Mouse (Mus musculus) midbrain, embryonic 14.5 days (tissue): Measurements from ENCODE around the gene Zfp715. TPM values are rescaled to one million over a fixed set of nuclear protein-coding genes. Genes with fewer than 3 reads are reported as not detected.
"Not testable (repeated sequence)": the region's sequence is repeated elsewhere in the genome, so short reads cannot be mapped to it uniquely, and the experiment has no call there.

Source experiments
- ATAC-seq: fragments of 200-750 bp; cut with Nextera tagmentation; 2 replicates; pipeline ENCODE4 v1.8.0; 2017; ENCODE audit warnings: moderate number of reproducible peaks, moderate library complexity; ENCODE audit not compliant: low FRiP score, low TSS enrichment
- DNase-seq: peaks from one replicate; pipeline ENCODE4 v3.0.0-alpha.2; 2015
- H3K27ac ChIP-seq: fragments of 300-500 bp; sonication (generic); replicated peaks from 2 replicates; pipeline ENCODE4 v1.5.1; 2014; ENCODE audit warnings: mild to moderate bottlenecking, low read depth, low read length, moderate library complexity
- H3K27me3 ChIP-seq: fragments of 300-500 bp; sonication (generic); 2 replicates; pipeline ENCODE4 v1.6.1; 2014; ENCODE audit warnings: low read length, control low read depth, mixed read lengths; ENCODE audit not compliant: control insufficient read depth, insufficient read depth
- H3K36me3 ChIP-seq: fragments of 300-500 bp; sonication (generic); 2 replicates; pipeline ENCODE4 v1.6.1; 2014; ENCODE audit warnings: low read length, control low read depth; ENCODE audit not compliant: control insufficient read depth, insufficient read depth
- H3K4me1 ChIP-seq: fragments of 300-500 bp; sonication (generic); 2 replicates; pipeline ENCODE4 v1.6.1; 2014; ENCODE audit warnings: mild to moderate bottlenecking, antibody characterized with exemption, low read length, control low read depth; ENCODE audit not compliant: control insufficient read depth, insufficient read depth
- H3K4me2 ChIP-seq: fragments of 300-500 bp; sonication (generic); 2 replicates; pipeline ENCODE4 v1.6.1; 2014; ENCODE audit warnings: mild to moderate bottlenecking, low read length, moderate library complexity
- H3K4me3 ChIP-seq: fragments of 300-500 bp; sonication (generic); replicated peaks from 2 replicates; pipeline ENCODE4 v1.5.1; 2014; ENCODE audit warnings: low read depth, low read length
- H3K9ac ChIP-seq: fragments of 300-500 bp; sonication (generic); replicated peaks from 2 replicates; pipeline ENCODE4 v1.6.1; 2014; ENCODE audit warnings: mild to moderate bottlenecking, low read length, moderate library complexity
- H3K9me3 ChIP-seq: fragments of 300-500 bp; sonication (generic); 2 replicates; pipeline ENCODE4 v1.6.1; 2016; ENCODE audit warnings: low read length, control low read depth, mixed read lengths; ENCODE audit not compliant: control insufficient read depth
- WGBS: fragments of 180-500 bp; shearing (Covaris S2); extraction: QIAGEN DNeasy Blood & Tissue Kit; methylation state at CpG from one replicate; pipeline ENCODE4 v1.1.7; 2014; 5-methylcytosine and 5-hydroxymethylcytosine counted together
- polyA plus RNA-seq: library from polyadenylated mRNA; unstranded; fragments of >200 nt; fragmentation: Nextera tagmentation; extraction: Ambion mirVana; gene quantifications from 2 replicates; pipeline ENCODE4 v1.2.1, GENCODE M21; 2014

The Zfp715 gene
- polyA plus RNA-seq, 1 experiment from 2014 or later = 29.5 TPM

DNA sequence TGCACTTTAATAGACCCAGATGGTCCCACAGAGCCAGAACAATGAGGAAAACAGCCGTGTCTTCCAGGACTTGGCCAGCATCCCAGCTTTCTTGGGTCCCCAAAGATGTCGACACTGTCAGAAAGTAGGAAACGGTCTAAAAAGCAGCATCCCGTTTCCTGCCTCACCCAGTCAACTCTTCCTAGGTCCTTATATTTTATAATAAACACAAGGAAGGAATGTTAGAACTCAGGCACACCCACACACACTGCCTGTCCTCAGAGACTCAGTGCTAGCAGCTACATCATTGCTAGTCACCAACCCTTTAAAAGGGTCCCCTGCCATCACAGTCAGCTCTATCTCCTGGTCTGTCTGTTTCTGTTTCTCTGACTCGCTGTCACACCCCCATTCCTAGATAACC lies 35.7 kb downstream of the Zfp715 start:
- Histone ChIP-seq H3K4me3 (no peak overlapping the region), H3K27me3 (no peaks in the 10 kb centered on the region), H3K4me2 (no peak overlapping the region), H3K36me3 (no peaks in the 10 kb centered on the region), H3K4me1 (no peaks in the 10 kb centered on the region), H3K27ac (no peak overlapping the region), H3K9me3 (no peaks in the 10 kb centered on the region), H3K9ac (no peak overlapping the region)
- ATAC-seq (no peak), DNase-seq (no peak)
- WGBS = 69% methylated on average over 5 of the region's 5 CpGs

DNA sequence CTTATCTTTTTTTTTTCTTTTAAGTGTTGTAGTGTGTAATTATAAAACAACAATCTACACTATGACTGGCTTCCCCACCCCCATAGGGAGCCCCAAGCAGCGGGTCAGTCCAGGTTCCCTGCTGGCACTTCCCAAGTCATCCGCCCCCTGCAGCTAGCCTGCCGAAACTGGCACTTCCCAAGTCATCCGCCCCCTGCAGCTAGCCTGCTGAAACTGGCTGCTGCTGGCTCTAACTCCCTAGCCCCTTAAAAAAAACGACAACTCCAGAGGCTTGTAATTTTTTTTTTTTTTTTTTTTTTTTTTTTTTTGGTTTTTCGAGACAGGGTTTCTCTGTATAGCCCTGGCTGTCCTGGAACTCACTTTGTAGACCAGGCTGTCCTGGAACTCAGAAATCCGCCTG lies 36.9 kb downstream of the Zfp715 start:
- not testable (repeated sequence) for ATAC-seq, H3K27ac ChIP-seq, H3K9me3 ChIP-seq, DNase-seq, H3K4me3 ChIP-seq, H3K9ac ChIP-seq, H3K27me3 ChIP-seq, H3K4me1 ChIP-seq, H3K4me2 ChIP-seq, H3K36me3 ChIP-seq
- 43% methylated on average over 6 of the region's 7 CpGs for WGBS

DNA sequence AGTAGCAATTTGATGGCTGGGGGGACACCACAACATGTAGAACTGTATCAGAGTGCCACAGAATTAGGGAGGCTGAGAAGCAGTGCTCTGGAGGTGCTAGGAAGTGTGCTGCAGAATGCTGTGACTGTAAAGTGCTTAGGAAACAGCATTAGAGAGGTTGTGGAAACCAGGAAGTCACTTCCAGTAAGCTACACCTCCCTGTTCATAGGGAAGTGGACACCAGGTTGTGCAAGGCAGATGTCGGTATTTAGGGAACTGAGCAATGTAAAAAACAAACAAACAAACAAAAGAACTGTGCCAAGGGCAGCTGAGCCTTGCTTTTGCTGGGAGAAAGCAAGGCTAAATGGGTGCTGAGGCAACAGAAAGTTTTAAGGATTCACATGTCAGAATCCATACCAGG lies 39.6 kb downstream of the Zfp715 start:
- H3K4me1 ChIP-seq = no peaks in the 10 kb centered on the region
- ATAC-seq = no peak
- no peak overlapping the region for H3K27ac ChIP-seq
- H3K9me3 ChIP-seq = peaks cover 6% of the 10 kb centered on the region; the same call in 1 of the 2 replicates
- no peak overlapping the region for H3K9ac ChIP-seq
- no peaks in the 10 kb centered on the region for H3K27me3 ChIP-seq
- 96% methylated on average over 1 of the region's 1 CpGs for WGBS
- DNase-seq = no peak
- no peak overlapping the region for H3K4me3 ChIP-seq
- no peaks in the 10 kb centered on the region for H3K36me3 ChIP-seq
- H3K4me2 ChIP-seq = no peak overlapping the region

DNA sequence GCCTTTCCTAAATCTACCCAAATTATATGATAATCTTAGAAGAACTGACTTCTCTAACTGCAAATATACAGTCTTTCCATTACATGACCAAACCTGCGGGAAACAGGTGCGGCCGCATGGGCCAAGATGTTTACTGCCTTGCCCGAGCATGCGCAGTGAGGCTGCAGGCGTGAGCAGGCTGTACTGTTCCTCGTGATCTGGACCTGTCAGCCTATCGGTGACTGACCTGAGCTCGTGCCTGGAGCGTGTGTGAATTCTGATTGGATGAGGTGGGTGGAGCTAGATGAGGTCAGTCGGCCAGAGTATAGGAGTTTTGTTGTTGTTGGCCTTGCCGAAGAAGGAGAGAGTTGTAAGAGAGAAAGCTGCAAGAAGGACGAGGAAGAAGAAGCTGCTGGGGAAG lies 45.7 kb downstream of the Zfp715 start:
- not testable (repeated sequence) for H3K27me3 ChIP-seq, H3K4me1 ChIP-seq, H3K27ac ChIP-seq, H3K9ac ChIP-seq, H3K36me3 ChIP-seq, DNase-seq, H3K4me2 ChIP-seq, ATAC-seq, H3K4me3 ChIP-seq
- 90% methylated on average over 13 of the region's 13 CpGs for WGBS
- H3K9me3 ChIP-seq = peaks cover 13% of the 10 kb centered on the region

DNA sequence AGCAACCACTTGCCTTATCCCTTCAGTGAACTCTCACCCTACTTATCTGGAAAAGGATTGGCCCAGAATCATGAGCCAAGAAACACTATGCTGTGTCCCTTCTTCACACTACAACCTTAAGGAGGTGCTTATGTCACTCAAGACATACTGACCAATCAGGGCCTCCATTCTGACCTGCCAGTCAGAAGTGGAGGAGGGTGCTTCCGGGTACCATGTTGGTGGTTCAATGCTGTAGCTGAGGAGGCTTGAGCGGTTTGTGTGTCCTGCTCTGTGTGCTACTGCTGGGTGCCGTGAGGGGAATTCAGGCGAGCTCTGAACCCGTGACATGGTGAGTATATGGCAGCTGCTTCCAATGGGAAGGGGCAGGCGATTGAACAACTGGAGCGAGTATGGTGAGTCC lies 59.6 kb downstream of the Zfp715 start:
- H3K4me2 ChIP-seq = no peak overlapping the region
- ATAC-seq (no peak), DNase-seq (no peak)
- no peaks in the 10 kb centered on the region for H3K36me3 ChIP-seq
- H3K9me3 ChIP-seq = 0 out of 2 replicates have a peak, but pooled peaks cover 10% of the 10 kb centered on the region
- no peak overlapping the region for H3K9ac ChIP-seq
- H3K27me3 ChIP-seq = no peaks in the 10 kb centered on the region
- 83% methylated on average over 7 of the region's 7 CpGs for WGBS
- no peaks in the 10 kb centered on the region for H3K4me1 ChIP-seq
- H3K27ac ChIP-seq = no peak overlapping the region
- no peak overlapping the region for H3K4me3 ChIP-seq

DNA sequence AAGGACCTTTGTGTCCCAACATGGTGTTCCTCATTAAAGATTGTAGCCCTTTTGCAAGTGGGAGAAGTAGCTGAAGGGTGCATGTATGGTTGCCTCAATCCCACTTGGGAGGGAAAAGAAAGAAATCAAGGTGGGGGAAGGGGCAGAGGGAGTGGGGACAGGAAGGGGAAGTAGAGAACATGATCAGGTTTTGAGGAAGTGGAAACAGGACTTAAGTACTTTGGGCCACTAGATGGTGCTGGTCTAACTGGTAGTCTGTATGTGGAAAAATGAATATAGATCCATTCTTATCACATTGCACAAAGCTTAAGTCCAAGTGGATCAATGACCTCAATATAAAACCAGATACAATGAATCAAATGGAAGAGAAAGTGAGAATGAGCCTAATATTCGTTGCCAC lies 62.4 kb downstream of the Zfp715 start:
- not testable (repeated sequence) for H3K9ac ChIP-seq, H3K4me2 ChIP-seq, H3K27me3 ChIP-seq, DNase-seq, H3K27ac ChIP-seq, H3K4me1 ChIP-seq, H3K4me3 ChIP-seq, H3K9me3 ChIP-seq, ATAC-seq, H3K36me3 ChIP-seq
- WGBS = 62% methylated on average over 1 of the region's 1 CpGs

Other genes starting within 250 kb of the Zfp715 start
- not detected in 2 replicates for gene Zfp936, start 199.1 kb downstream of the Zfp715 start, polyA plus RNA-seq
- gene Siglecf, start 38.0 kb upstream of the Zfp715 start, polyA plus RNA-seq = 0.16 and 0.21 TPM in 2 replicates
- gene Siglecg, start 94.9 kb upstream of the Zfp715 start, polyA plus RNA-seq = not detected in 2 replicates
- not detected in 2 replicates for gene Lim2, start 114.4 kb upstream of the Zfp715 start, polyA plus RNA-seq
- gene Nkg7, start 123.8 kb upstream of the Zfp715 start, polyA plus RNA-seq = not detected in 2 replicates
- not detected in 2 replicates for gene Cldnd2, start 127.5 kb upstream of the Zfp715 start, polyA plus RNA-seq
- 101 and 120 TPM in 2 replicates for gene Etfb, start 130.8 kb upstream of the Zfp715 start, polyA plus RNA-seq
- not detected in 2 replicates for gene Gm45233, start 130.8 kb upstream of the Zfp715 start, polyA plus RNA-seq
- 8.0 and 12.5 TPM in 2 replicates for gene Vsig10l, start 149.9 kb upstream of the Zfp715 start, polyA plus RNA-seq
- 8.8 and 12.1 TPM in 2 replicates for gene Iglon5, start 176.8 kb upstream of the Zfp715 start, polyA plus RNA-seq
- gene 4931406B18Rik, start 192.6 kb upstream of the Zfp715 start, polyA plus RNA-seq = not detected in 2 replicates
- 0.38 and 0.65 TPM in 2 replicates for gene Cd33, start 231.1 kb upstream of the Zfp715 start, polyA plus RNA-seq
- 7.0 and 10.3 TPM in 2 replicates for gene Zfp658, start 249.0 kb upstream of the Zfp715 start, polyA plus RNA-seq